Mouse (Mus musculus) erythroblast, embryonic 14.5 days (primary cell): ENCODE data around the gene Dnaaf2.

ENCODE experiments used
- GATA1 ChIP-seq: IDR thresholded peaks from 2 replicates; pipeline ENCODE4 v1.6.1; 2012; ENCODE audit warnings: low read length, inconsistent platforms, mixed read lengths
- TAL1 ChIP-seq: IDR thresholded peaks from 3 replicates; pipeline ENCODE4 v1.6.1; 2012; ENCODE audit warnings: low read length, inconsistent platforms, mixed read lengths

GRCm38 (mm10) chr12:69229251-69229650 lies 31.0 kb upstream of the Dnaaf2 start:
- TF ChIP-seq GATA1 (no peak), TAL1 (no peak)
